Mouse (Mus musculus) left cerebral cortex, adult 8-10 months (tissue): ENCODE data around the gene Car14. TPM values are rescaled to one million over a fixed set of nuclear protein-coding genes. Genes with fewer than 3 reads are reported as not detected.
A peak's percentile ranks its signal among the peaks of the same experiment; 100 is the strongest.
"Not testable (repeated sequence)": the region's sequence is repeated elsewhere in the genome, so short reads cannot be mapped to it uniquely, and the experiment has no call there.

Source experiments
- DNase-seq, 2 experiments: peaks; one replicate each; pipeline ENCODE4 v3.0.0; 2022; ENCODE audit warnings: low spot score in 2 of 2
- total RNA-seq, 4 experiments: library from RNA; stranded (reverse); gene quantifications; 2 replicates each; pipeline ENCODE4 v1.2.4; 2022

The Car14 gene
- total RNA-seq, 4 experiments from 2014 or later = 12.2 to 20.3 (median 14.2) TPM

GRCm38 (mm10) chr3:95925087-95925486 lies 20.6 kb upstream of the Car14 start:
- DNase-seq = no peak

DNA sequence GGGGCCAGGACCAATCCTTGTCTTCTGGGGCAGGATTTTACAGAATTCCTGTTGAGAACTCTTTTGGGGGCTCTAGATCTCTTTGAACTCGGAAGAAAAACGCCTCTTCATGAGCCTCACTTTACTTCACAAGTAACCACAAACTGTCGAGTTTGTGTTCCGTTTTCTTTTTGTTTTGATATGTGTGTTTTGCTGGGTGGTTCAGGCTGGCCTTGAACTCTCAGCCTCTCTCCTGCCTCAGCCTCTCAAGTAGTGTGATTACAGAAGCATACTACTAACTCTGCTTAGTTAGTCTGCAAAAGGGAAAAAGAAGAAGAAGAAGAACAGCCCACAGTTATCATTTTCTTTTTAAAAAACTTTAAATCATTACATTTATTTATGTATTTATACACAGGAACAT lies 19.7 kb upstream of the Car14 start:
- no peak for DNase-seq

- DNase-seq = not testable (repeated sequence)
Observed at GRCm38 (mm10) chr3:95923429-95923828, 18.9 kb upstream of the Car14 start.

GRCm38 (mm10) chr3:95920532-95920931 lies 16.0 kb upstream of the Car14 start:
- DNase-seq = not testable (repeated sequence)

DNA sequence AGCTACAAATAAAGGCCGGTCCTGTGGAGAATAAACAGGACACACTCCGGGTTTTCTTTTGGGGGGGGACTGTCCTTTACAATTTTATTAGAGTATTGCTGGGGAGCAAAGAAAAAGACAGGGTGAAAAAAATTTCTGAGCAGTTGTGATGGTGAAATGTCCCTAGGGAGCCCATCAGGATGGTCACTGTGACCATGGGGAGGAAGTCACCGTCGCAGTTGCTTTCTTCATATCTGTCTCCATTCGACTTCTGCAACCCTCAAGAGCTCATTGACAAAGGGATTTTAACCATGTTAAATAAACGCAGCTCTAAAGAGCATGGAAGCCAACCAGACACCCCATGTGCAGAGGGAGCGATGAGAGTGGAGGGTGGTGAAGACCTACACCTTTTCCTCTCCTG lies 12.3 kb upstream of the Car14 start:
- no peak for DNase-seq

GRCm38 (mm10) chr3:95914706-95915105 lies 10.2 kb upstream of the Car14 start:
- DNase-seq = no peak

DNA sequence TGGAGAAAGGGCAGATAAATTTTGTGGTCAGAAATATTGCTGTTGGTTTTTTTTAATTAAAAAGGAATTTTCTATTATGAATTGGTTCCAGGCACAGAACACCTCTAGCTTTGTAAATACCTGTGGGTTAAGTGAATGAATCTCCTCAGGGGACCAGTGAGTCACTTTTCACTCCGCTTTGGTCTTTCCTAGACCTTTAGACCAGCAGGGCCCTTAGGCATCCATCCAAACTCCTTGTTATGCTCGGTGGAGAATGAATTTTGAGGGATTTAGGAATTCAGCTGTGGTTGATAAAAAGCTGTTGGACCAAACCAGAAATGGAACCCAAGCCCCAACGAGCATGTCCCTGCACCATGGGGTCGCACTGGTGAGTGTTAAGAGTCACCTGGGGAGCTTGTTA lies 3.1 kb upstream of the Car14 start:
- no peak for DNase-seq

GRCm38 (mm10) chr3:95906860-95907259 lies 2.4 kb upstream of the Car14 start:
- no peak for DNase-seq

GRCm38 (mm10) chr3:95905940-95906492 lies 1.5 kb upstream of the Car14 start:
- DNase-seq = no peak

- DNase-seq = peak in 1 of 2 experiments; percentile 82
Observed at GRCm38 (mm10) chr3:95905146-95905939, 852 bp upstream of the Car14 start.

- DNase-seq = no peak
Observed at GRCm38 (mm10) chr3:95903753-95904502, 563 bp downstream of the Car14 start.

GRCm38 (mm10) chr3:95902643-95903042 lies 1.8 kb downstream of the Car14 start:
- DNase-seq = no peak

DNA sequence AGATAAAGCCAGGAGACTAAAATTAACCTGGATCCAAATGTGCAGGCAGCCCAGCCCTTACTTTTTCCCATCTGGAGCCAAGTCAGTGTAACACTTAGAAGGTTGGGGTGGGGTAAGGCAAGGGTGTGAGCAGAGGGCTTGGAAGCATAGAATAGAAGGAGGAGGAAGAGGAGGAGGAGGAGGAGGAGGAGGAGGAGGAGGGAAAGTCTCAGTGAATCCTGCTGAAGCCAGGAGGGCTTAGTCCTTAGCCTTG lies 2.2 kb downstream of the Car14 start:
- no peak for DNase-seq

DNA sequence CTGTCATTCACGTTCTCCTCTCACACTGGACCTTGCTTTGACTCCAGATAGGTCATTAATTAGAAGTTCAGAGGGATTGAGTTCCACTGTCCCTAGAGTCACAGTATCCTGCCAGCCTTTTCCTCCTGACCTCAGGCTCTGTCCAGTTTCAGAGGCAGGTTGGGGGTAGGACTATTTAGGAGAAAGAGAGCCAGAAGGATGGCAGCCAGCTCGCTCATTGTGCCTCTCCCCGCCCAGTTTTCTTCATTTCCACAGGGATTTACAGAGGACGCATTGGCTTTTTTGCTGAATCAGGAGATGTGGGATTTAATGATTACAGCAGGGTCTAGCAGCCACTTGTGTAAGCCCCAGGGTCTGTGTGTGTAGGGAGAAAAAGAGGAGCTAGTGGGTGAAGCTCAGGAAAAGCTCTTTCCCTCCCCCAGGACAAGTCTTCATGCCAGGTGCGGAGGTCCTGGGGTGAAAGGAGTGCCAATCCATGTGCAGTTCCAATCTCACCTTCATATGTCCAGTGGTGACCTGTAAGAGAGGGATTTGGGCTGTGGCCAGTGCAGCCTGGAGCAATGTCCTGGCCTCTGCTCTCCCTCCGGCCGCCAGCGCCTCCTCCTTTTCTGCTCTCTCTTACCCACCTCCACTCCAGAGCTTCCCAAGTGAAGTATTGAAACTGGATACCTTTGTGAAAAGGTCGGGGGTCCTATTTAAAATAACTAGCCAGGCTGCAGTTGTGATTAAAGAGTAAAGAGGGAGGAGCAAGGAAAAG lies 2.7 kb downstream of the Car14 start:
- DNase-seq = no peak

DNA sequence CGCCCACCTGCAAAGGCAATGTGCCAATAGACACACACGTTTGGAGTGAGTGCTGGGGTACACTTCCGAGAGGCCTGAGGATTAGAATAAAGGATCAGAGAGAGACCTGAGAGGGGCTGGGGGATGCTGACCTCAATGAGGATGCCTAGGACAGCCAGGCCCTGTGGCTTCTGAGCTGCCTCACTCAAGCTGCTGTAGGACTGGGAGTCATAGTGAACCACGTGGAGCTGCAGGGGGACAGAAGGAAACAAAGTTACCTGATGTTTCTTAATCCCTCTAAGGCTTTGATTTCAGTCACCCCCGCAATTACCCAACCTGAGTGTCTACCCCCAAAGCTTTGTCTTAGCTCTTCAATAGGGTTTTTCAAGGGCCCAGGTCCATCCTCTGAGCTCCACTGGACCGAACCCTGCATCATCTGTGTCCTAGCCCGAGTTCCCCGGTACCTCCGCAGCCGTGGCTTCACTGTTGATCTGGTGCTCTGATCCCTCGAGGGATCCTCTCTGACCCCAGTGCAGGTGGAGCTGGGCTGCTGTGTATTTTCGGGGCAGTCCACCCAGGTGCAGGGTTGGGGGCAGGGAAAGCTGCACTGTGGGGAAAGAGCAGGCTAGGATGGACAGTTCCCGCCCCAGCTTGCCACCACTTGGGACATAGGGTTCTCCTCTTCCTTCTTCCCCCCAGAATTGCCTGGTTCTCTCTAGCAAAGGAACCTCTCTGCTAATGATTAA lies 4.5 kb downstream of the Car14 start:
- DNase-seq = no peak

DNA sequence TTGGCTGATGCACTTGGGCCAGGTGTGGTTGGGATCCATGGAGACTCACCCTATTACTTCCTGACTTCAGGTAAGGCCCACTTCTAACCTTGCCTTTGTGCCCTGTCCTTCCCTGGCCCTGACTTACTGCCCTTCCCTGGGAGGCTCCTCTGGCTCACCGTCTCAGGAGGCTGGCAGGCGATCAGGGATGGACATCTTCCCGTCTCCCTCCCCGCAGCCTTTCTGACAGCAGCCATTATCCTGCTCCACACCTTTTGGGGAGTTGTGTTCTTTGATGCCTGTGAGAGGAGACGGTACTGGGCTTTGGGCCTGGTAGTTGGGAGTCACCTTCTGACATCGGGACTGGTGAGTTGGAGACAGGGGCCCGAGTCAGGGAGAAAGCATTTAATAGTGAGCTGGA lies 9.0 kb downstream of the Car14 start:
- DNase-seq = not testable (repeated sequence)

DNA sequence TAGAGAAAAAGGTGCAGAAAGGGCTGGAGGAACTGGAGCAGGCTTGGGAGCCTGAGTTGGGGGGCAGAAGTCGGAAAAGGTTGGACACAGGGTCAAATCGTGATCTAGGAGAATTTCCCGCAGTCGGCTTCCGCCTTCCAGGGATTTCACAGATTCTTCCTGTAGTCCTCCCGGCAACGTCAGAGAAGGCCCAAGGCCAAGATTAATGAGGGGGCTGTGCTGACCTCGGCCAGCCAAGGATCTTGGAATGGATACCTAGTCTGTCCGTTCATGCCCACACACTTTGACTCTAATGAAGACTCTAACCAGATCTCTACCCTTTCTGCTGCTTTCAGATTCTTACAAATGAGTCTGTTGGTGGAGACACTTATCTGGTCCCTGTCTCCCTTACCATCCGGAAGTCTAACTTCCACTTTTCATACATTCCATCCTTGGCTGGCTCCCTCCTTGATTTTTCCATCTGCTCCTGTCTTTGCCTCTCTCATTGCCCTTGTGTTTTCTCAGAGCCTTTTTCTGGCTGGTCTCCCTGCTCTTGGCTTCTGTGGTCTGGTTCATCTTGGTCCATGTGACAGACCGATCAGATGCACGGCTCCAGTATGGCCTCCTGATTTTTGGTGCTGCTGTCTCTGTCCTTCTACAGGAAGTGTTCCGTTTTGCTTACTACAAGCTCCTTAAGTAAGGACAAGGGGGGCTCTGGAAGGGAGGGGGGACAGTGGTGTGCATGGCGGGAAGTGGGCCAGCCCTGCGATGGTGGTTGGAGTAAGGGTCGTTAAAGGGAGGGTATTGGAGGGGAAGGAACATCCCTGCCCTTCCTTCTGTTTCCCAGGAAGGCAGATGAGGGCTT lies 10.0 kb downstream of the Car14 start:
- no peak for DNase-seq

GRCm38 (mm10) chr3:95893606-95894316 lies 10.7 kb downstream of the Car14 start, which contains the start of gene Aph1a:
Aph1a (plus strand) TSS chr3:95893969.
- peak; percentile 86 to 98 for DNase-seq

DNA sequence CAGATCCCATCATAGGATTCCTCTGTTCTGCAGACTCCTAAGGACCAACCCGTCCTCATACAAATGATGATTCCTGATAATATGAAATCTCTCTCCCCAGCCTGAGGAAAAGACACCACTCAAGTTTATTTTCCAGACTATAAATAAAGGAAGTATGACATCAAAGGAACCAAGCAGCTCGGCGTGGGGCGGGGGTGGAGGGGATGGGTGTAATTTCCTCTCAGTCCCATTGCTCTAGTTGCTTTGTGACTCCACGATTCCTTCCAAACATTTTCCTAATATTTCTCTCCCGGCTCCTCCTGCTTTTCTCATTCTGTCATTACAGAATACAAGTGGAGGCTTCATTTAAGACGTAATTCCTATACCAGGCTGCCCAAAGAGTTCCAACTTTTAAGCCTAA lies 11.4 kb downstream of the Car14 start:
- DNase-seq = no peak
